Mouse (Mus musculus) mouse embryonic stem cell (cell line): ENCODE measurements around the gene Gga3.

Experiments used
- in situ Hi-C, 2 experiments: fragments of 300-500 bp; cut with MboI; formaldehyde crosslinking; loops; 1 replicate in 1 of 2; 3 replicates in 1 of 2; pipeline ENCODE4 v1.14.3; 2019 to 2020; ENCODE audit warnings: low sequenced_read_pairs in 2 of 2, low pct_unique_long_range_greater_than_20kb in 1 of 2, mixed read lengths in 1 of 2; ENCODE audit not compliant: unreplicated experiment in 1 of 2

Gene Gga3

DNA sequence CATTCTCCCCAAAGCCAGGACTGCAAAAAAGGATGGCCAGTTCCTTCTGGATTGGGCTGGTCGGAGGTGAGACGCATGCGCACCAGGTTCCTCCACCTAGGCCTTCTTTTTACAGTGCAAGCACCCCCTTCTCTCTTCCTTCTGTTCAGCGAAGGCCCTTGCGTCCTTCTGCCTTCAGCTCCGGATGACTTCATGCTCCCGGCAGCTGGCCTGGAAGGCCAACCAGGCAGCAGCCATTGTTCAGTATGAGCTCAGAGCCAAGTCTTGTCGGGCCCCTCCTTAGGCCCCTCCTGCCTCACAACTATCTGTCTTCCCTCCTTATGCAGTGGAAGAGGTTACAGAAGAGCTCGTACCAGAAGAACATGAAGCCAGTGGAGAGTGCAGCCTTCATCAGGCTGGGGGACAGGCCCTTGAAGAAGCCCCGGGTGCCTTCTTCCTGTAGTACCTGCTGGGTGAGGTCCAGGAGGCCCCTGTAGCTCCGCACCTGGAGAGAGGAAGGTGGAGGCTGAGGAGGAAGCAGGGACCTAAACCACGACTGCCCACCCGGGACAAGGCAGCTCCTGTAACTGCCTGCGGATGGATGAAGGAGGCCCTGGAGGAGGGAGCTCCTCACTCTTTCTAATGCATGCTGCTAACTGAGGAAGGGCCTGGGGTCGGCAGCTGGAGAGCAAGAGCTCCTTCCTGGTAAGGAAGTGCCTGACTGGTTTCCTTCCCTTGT is 11.4 kb upstream of the Gga3 start:
- in situ Hi-C loops = no loop called here

- in situ Hi-C loops = no loop called here
Observed at GRCm38 (mm10) chr11:115614346-115615107, 10.7 kb upstream of the Gga3 start.

GRCm38 (mm10) chr11:115613138-115613945 is 9.5 kb upstream of the Gga3 start:
- in situ Hi-C loops = no loop called here

DNA sequence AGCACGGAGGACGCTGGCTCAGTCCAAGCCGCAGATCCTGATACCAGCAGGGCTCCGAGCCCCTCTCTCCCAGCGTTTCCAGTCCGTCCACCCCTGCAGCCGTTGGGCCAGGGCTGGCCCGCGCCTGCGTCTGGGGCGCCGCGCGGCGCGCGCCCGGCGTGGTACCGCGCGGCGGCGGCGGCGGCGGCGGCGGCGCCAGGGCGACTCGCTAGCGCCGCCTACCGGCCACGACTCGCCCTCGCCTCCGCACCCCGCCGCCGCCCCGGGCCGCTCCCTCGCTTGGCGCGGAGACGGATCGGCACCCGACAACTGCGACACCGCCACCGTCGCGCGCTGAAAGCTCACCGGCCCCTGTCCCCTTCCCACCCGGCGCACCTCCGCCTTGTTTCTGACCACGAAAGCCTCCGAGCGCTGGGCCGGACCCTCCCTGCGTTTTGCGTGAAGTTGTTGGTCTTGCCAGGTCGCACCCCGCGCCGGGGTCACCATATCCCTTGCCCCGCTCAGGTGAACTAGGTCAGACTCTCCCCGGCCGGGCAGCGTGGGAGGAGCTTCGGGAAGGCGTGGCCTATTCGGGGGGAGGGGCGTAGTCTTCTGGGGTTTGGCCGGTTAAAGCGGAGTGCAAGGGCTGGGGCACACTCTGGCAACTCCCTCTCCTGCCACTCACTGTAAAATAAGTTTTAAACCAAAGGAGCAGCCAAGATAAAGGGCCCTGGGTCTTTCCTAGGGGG is 8.7 kb upstream of the Gga3 start, which contains the start of gene Mif4gd:
TSS of gene Mif4gd (minus strand) at position 560 of the 728 bp plus-strand sequence.
- in situ Hi-C loops = no loop called here

DNA sequence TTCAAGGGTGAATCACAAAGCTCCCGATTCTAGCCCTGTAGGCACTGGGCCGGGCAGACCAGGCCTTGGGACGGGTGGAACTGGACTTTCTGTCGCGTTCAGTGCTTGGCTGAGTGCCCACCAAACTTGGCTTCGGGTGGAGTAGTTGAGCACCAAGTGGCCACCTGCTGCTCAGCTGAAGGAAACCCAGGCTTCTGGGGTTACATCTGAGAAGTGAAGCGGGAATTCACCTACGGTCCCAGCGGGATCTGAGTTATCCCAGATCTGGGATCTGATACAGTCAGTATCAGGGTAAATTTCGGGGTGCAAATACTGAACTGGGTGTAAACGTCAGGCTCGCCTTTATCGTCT is 8.2 kb upstream of the Gga3 start:
- in situ Hi-C loops = no loop called here

DNA sequence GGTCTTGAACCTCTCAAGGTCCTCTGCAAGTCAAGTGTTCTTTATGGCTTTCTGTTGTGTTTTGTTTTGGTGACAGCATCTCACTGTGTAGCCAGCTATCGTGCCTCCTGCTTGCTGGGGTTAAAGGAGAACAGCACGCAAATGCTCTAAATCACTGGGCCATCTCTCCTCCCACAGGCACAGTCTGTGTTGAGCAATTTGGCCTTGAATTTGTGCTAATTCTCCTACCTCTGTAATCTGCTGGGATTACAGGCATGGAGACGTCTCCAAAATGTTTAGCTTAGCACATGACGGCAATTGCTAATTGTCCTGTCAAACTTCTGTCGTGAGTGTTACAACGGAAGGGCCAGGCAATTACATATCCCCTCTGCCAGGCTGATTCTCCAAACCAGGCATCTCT is 7.3 kb upstream of the Gga3 start:
- in situ Hi-C loops = no loop called here

GRCm38 (mm10) chr11:115609576-115609975 is 5.7 kb upstream of the Gga3 start:
- in situ Hi-C loops = no loop called here

- in situ Hi-C loops = no loop called here
Observed at GRCm38 (mm10) chr11:115608421-115609399, 4.9 kb upstream of the Gga3 start.

- in situ Hi-C loops = no loop called here
Observed at GRCm38 (mm10) chr11:115606733-115607132, 2.9 kb upstream of the Gga3 start.

GRCm38 (mm10) chr11:115604304-115604696 is 449 bp upstream of the Gga3 start:
- in situ Hi-C loops = no loop called here

- in situ Hi-C loops = no loop called here
Observed at GRCm38 (mm10) chr11:115603128-115603475, 749 bp downstream of the Gga3 start.

GRCm38 (mm10) chr11:115601174-115601573 is 2.7 kb downstream of the Gga3 start:
- in situ Hi-C loops = no loop called here

- in situ Hi-C loops = no loop called here
Observed at GRCm38 (mm10) chr11:115600743-115601142, 3.1 kb downstream of the Gga3 start.

DNA sequence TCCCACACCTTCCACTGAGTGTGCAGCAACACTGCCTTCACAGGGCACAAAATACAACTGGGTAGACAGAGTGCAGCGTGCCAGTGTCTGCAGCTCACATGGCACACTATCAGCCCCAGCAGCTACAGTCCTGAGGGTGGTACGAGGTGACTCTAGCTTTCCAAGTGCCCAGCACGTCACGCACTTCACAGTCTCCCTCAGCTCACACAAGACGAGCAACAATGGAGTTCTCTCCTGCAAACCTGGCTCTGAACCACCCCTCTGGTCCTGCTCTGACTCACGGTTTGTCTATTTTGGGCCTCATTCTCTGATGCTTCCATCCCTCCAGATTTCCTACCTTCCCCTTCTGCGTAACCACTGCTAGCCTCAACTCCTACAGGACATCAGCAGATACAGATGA is 4.1 kb downstream of the Gga3 start:
- in situ Hi-C loops = no loop called here

- in situ Hi-C loops = no loop called here
Observed at GRCm38 (mm10) chr11:115598309-115598708, 5.5 kb downstream of the Gga3 start.

- in situ Hi-C loops = no loop called here
Observed at GRCm38 (mm10) chr11:115595209-115595608, 8.6 kb downstream of the Gga3 start.

DNA sequence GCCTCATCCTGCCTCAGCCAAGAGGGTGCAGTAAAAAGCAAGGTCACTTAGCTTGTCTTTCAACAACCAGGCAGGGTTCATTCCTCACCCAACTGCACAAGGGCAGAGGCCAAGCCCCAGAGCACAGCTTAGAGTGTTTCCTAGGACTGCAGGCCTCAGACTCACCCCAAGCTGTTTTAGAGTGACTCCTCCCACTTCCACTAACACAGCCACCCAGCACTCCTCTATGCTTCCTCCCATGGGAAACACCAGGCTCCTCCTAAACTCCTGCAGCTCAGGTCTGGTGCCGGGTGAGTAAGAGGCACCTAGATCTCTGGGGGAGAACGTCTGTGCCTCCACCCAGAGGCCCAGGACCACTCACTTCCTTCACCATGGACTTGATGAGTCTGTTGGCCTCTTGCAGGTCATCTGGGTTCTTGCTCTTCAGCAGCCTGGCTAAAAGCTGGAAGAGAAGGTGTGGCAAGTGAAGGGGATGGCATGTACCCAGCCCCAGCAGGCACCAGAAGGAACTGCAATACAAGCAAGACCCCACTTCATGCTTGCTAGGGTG is 13.2 kb downstream of the Gga3 start:
- in situ Hi-C loops = no loop called here
